ENCODE assay signal across 23 mouse cellular contexts in the genomic region with DNA sequence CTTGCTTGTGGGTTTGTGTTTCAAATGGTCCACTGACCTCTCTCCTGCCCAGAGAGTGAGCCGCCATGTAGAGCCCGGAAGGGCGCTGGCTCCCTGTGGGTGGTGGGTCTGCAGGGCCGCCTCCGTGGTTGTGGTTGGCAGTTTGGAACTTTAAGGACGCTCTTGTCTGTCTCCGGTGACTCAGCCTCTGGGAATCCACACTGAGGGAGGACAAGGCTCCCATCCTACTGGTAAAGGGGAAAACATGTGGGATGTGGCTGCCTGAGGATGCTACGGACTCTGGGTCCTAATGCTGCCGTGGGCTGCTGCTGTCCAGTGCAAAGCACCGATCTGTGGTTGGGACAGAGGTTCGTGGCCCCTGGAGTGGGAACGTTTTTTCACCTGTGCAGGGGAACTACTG. TPM values are rescaled to one million over a fixed set of nuclear protein-coding genes. Genes with fewer than 3 reads are reported as not detected.
DNase-seq lines count a peak whose midpoint lies in the region; ATAC-seq and TF ChIP-seq lines count a peak whose summit lies in the region.
"Had no signal": no experiment of that assay in that cellular context is flagged by ENCODE, and none has a peak within 500 bp of the region (broad histone marks: within the 10 kb centered on the region; RNA-seq: fewer than 3 reads in every experiment).

No protein-coding gene starts in this region.

- peaks cover 37% of the 10 kb centered on the region for H3K4me1 ChIP-seq in hindbrain, postnatal 0 days (ENCODE audit: insufficient read depth, low read length)
- H3K4me1 ChIP-seq in hindbrain, embryonic 11.5 days (replicated peaks; ENCODE audit: control insufficient read depth, insufficient read depth, low read length), result peaks cover 9% of the 10 kb centered on the region; the same call in 1 of the 2 replicates
- H3K4me1 ChIP-seq: embryonic facial prominence, embryonic 12.5 days; heart, embryonic 10.5 days had no signal

- no peak overlapping the region for H3K4me2 ChIP-seq in hindbrain, postnatal 0 days (ENCODE audit: low read depth, low read length)
- no peak overlapping the region for H3K4me2 ChIP-seq in hindbrain, embryonic 11.5 days (replicated peaks; ENCODE audit: low read depth, low read length)
- H3K4me2 ChIP-seq: embryonic facial prominence, embryonic 12.5 days; hindbrain, embryonic 13.5 days had no signal

- 86% methylated on average over 12 of the region's 12 CpGs for WGBS in hindbrain, postnatal 0 days
- WGBS in hindbrain, embryonic 11.5 days, result 89% methylated on average over 12 of the region's 12 CpGs

- H3K4me3 ChIP-seq in hindbrain, postnatal 0 days (ENCODE audit: low read length), result no peak overlapping the region
- no peak overlapping the region for H3K4me3 ChIP-seq in hindbrain, embryonic 11.5 days (ENCODE audit: low read depth, low read length)
- H3K4me3 ChIP-seq: embryonic facial prominence, embryonic 12.5 days; heart, embryonic 10.5 days; hindbrain, embryonic 13.5 days had no signal

- no peak for TF ChIP-seq CTCF in hindbrain, postnatal 0 days (IDR thresholded peaks at IDR 0.05; ENCODE audit: low read depth)

- H3K9me3 ChIP-seq in hindbrain, postnatal 0 days (ENCODE audit: low read length), result no peaks in the 10 kb centered on the region
- H3K9me3 ChIP-seq in hindbrain, embryonic 11.5 days (ENCODE audit: control insufficient read depth, low read length), result no peaks in the 10 kb centered on the region
- H3K9me3 ChIP-seq: embryonic facial prominence, embryonic 12.5 days; heart, embryonic 10.5 days; hindbrain, embryonic 13.5 days had no signal

- no peaks in the 10 kb centered on the region for H3K27me3 ChIP-seq in hindbrain, postnatal 0 days (ENCODE audit: insufficient read depth, low read length)
- no peaks in the 10 kb centered on the region for H3K27me3 ChIP-seq in hindbrain, embryonic 11.5 days (ENCODE audit: control insufficient read depth, insufficient read depth, low read length)
- H3K27me3 ChIP-seq: embryonic facial prominence, embryonic 12.5 days; hindbrain, embryonic 13.5 days had no signal

- H3K27ac ChIP-seq in hindbrain, postnatal 0 days, result peak overlapping the region; percentile 20; the same call in 1 of the 2 replicates
- no peak overlapping the region for H3K27ac ChIP-seq in hindbrain, embryonic 11.5 days (ENCODE audit: low read depth, low read length)
- H3K27ac ChIP-seq: embryonic facial prominence, embryonic 12.5 days; heart, embryonic 10.5 days had no signal

- no peak for ATAC-seq in hindbrain, postnatal 0 days
- no peak for ATAC-seq in hindbrain, embryonic 11.5 days (ENCODE audit: low FRiP score)
- ATAC-seq: activated CD4-positive, CD25-positive, alpha-beta regulatory T cell, adult 4 months; forebrain, postnatal 0 days had no signal

- DNase-seq in cerebellum, adult 9-11 months, result peak; percentile 32
- no peak for DNase-seq in cerebellum, postnatal 4 days (ENCODE audit: low spot score in 2 of 2)
- no peak for DNase-seq in hindbrain, postnatal 0 days (ENCODE audit: low spot score)
- no peak for DNase-seq in hindbrain, embryonic 11.5 days (ENCODE audit: low spot score)
- peak; percentile 82 for DNase-seq in 3134 (ENCODE audit: extremely low read depth, insufficient read length, low spot score)
- peak; percentile 69 for DNase-seq in NIH3T3 (ENCODE audit: low read depth)
- DNase-seq in urinary bladder, adult 2 months (ENCODE audit: low spot score), result no peak
- no peak for DNase-seq in kidney, postnatal 36 days
- DNase-seq: adrenal gland, adult 2 months; adrenal gland, postnatal 25 days; gastrocnemius, postnatal 36 days; heart, adult 11 months; heart, postnatal 10 days; heart, postnatal 4 days; kidney, adult 11 months had no signal

- no peak overlapping the region for H3K9ac ChIP-seq in hindbrain, postnatal 0 days (replicated peaks; ENCODE audit: low read length)
- no peak overlapping the region for H3K9ac ChIP-seq in hindbrain, embryonic 11.5 days (ENCODE audit: low read depth, low read length)
- H3K9ac ChIP-seq: embryonic facial prominence, embryonic 12.5 days; forebrain, postnatal 0 days; hindbrain, embryonic 13.5 days had no signal

- H3K36me3 ChIP-seq in hindbrain, postnatal 0 days (ENCODE audit: insufficient read depth, low read length), result peaks cover 16% of the 10 kb centered on the region; the same call in 1 of the 2 replicates
- no peaks in the 10 kb centered on the region for H3K36me3 ChIP-seq in hindbrain, embryonic 11.5 days (ENCODE audit: control insufficient read depth, insufficient read depth, low read length)

RNA-seq across cellular contexts. Expression of a gene that starts 12.1 kb away (rescaled TPM):
- total RNA-seq in hindbrain, postnatal 0 days (2014; rRNA removed), result not detected in 2 replicates
- 0.06 TPM in 1 of 2 replicates, not detected in the other for polyA plus RNA-seq in hindbrain, postnatal 0 days (2015; fragmentation: Nextera tagmentation; extraction: Ambion mirVana)
- polyA plus RNA-seq in hindbrain, embryonic 11.5 days (2014; fragmentation: Nextera tagmentation; extraction: Ambion mirVana), result 0.13 and 0.26 TPM in 2 replicates
- polyA plus RNA-seq in urinary bladder, adult 2 months (2012; rRNA removed), result not detected in 2 replicates
- total RNA-seq: forebrain, postnatal 0 days; gastrocnemius, adult 8-10 months; gastrocnemius, postnatal 36 days had no signal
- polyA plus RNA-seq: activated CD4-positive, CD25-positive, alpha-beta regulatory T cell, adult 4 months; adrenal gland, adult 2 months; cerebellum, adult 2 months; forebrain, postnatal 0 days; heart, embryonic 14.5 days had no signal

RNA-seq across cellular contexts. Expression of a gene that starts 25.0 kb away (rescaled TPM):
- total RNA-seq in hindbrain, postnatal 0 days (2014; rRNA removed), result 43.9 and 45.6 TPM in 2 replicates
- polyA plus RNA-seq in hindbrain, postnatal 0 days (2015; fragmentation: Nextera tagmentation; extraction: Ambion mirVana), result 32.7 and 33.6 TPM in 2 replicates
- polyA plus RNA-seq in hindbrain, embryonic 11.5 days (2014; fragmentation: Nextera tagmentation; extraction: Ambion mirVana), result 29.8 and 30.0 TPM in 2 replicates
- 23.6 and 24.3 TPM in 2 replicates for polyA plus RNA-seq in urinary bladder, adult 2 months (2012; rRNA removed)

RNA-seq across cellular contexts. Expression of a gene that starts 25.1 kb away (rescaled TPM):
- 84.3 and 92.0 TPM in 2 replicates for total RNA-seq in hindbrain, postnatal 0 days (2014; rRNA removed)
- 49.1 and 56.0 TPM in 2 replicates for polyA plus RNA-seq in hindbrain, postnatal 0 days (2015; fragmentation: Nextera tagmentation; extraction: Ambion mirVana)
- polyA plus RNA-seq in hindbrain, embryonic 11.5 days (2014; fragmentation: Nextera tagmentation; extraction: Ambion mirVana), result 49.8 and 50.5 TPM in 2 replicates
- polyA plus RNA-seq in urinary bladder, adult 2 months (2012; rRNA removed), result 26.3 and 28.7 TPM in 2 replicates

RNA-seq across cellular contexts. Expression of a gene that starts 26.7 kb away (rescaled TPM):
- total RNA-seq in hindbrain, postnatal 0 days (2014; rRNA removed), result 143 and 164 TPM in 2 replicates
- polyA plus RNA-seq in hindbrain, postnatal 0 days (2015; fragmentation: Nextera tagmentation; extraction: Ambion mirVana), result 113 and 118 TPM in 2 replicates
- polyA plus RNA-seq in hindbrain, embryonic 11.5 days (2014; fragmentation: Nextera tagmentation; extraction: Ambion mirVana), result 26.0 and 41.6 TPM in 2 replicates
- polyA plus RNA-seq in urinary bladder, adult 2 months (2012; rRNA removed), result 1.3 and 1.4 TPM in 2 replicates
- polyA plus RNA-seq: activated CD4-positive, CD25-positive, alpha-beta regulatory T cell, adult 4 months had no signal

RNA-seq across cellular contexts. Expression of a gene that starts 41.8 kb away (rescaled TPM):
- total RNA-seq in hindbrain, postnatal 0 days (2014; rRNA removed), result 16.5 and 20.2 TPM in 2 replicates
- polyA plus RNA-seq in hindbrain, postnatal 0 days (2015; fragmentation: Nextera tagmentation; extraction: Ambion mirVana), result 24.3 and 24.4 TPM in 2 replicates
- 17.6 and 22.8 TPM in 2 replicates for polyA plus RNA-seq in hindbrain, embryonic 11.5 days (2014; fragmentation: Nextera tagmentation; extraction: Ambion mirVana)
- polyA plus RNA-seq in urinary bladder, adult 2 months (2012; rRNA removed), result 21.6 and 24.2 TPM in 2 replicates

Comparison
In these comparisons a context has a peak if more than half of its experiments do, and no peak if none do; other contexts are left out.
1. DNase-seq: peak in cerebellum, adult 9-11 months (single experiment), 3134 (single experiment) and NIH3T3 (single experiment); none in cerebellum, postnatal 4 days (0 of 2), hindbrain, postnatal 0 days (single experiment), hindbrain, embryonic 11.5 days (single experiment), urinary bladder, adult 2 months (single experiment) and kidney, postnatal 36 days (0 of 2).